Mouse (Mus musculus): ENCODE measurements at regions not wholly inside any gene's neighbourhood (a gene's known extent, or its start where the extent isn't known, plus 50 kb on each side); places are given as distances from the start of the nearest gene placed in this dataset.

DNA sequence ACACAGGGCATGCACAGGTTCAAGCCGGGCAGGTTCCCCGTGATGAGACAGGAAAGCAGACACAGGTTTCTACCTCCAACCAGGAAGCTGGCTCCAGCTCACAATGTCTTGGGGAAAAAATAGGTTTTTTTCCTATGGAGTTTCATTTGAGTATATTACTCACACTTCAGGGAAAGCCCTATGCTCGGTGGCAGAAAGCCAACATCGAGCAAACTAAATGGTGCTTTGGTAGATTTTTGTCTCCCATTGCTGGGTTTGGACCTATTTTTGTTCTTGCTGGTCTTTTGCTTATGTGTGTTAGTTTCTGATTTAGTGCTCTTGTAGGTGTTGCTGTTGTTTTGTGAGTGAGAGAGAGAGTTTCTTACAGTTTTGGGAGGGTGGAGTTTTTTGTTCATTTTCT, 160.9 kb downstream of the Rps12 start:
- TF ChIP-seq MAFK (IDR thresholded peaks at IDR 0.05; ENCODE audit: insufficient read depth, low read depth, low read length) (no peak), CHD2 (IDR thresholded peaks at IDR 0.05; ENCODE audit: low read depth, low read length) (no peak)
- H3K4me3 ChIP-seq (ENCODE audit: insufficient read depth in 1 of 2, low read depth in 1 of 2, low read length in 2 of 2, poor library complexity in 1 of 2, severe bottlenecking in 1 of 2) = no peak overlapping the region
- no peaks in the 10 kb centered on the region for H3K4me1 ChIP-seq (ENCODE audit: control insufficient read depth in 2 of 2, insufficient read depth in 2 of 2, low read length in 2 of 2, poor library complexity in 1 of 2)
- H3K9ac ChIP-seq (ENCODE audit: insufficient read depth, low read depth, low read length, poor library complexity, severe bottlenecking) = no peak overlapping the region
- no peak overlapping the region for H3K27ac ChIP-seq (ENCODE audit: insufficient read depth, low read depth, low read length, poor library complexity, severe bottlenecking)
- no peak for DNase-seq (ENCODE audit: low read depth, low spot score)
- no peaks in the 10 kb centered on the region for H3K36me3 ChIP-seq (ENCODE audit: control insufficient read depth, insufficient read depth, low read length, poor library complexity, severe bottlenecking)
- in situ Hi-C loops (cut with MboI; ENCODE audit: low sequenced_read_pairs in 2 of 2, unreplicated experiment in 2 of 2) = no loop called here
- H3K9me3 ChIP-seq (ENCODE audit: control insufficient read depth, insufficient read depth, low read depth, low read length) = no peaks in the 10 kb centered on the region

DNA sequence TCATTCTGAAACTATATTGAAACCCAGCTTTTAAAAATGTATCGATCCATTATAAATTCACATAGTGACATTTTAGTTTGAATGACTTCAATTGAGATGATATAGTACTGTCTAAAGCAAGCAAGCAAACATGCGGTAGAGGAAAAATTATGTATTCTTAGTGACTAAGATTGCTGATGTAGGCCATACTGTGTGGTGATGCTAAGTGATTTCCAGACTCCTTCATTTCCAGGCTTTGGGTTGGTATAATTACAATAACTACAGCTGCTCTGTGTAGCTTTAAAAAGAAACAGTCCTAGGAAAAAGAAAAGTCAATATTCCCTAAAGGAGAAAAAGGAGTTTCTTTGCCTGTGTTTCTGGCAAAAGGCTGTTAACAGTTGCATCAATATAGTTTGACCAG, 175.0 kb downstream of the Rps12 start:
- no peak for DNase-seq (ENCODE audit: low read depth, low spot score)
- TF ChIP-seq CHD2 (IDR thresholded peaks at IDR 0.05; ENCODE audit: low read depth, low read length) = no peak
- TF ChIP-seq ZNF384 (IDR thresholded peaks at IDR 0.05; ENCODE audit: low read depth, low read length) = no peak
- TF ChIP-seq MAFK (IDR thresholded peaks at IDR 0.05; ENCODE audit: insufficient read depth, low read depth, low read length) = no peak
- no peak for TF ChIP-seq HCFC1 (IDR thresholded peaks at IDR 0.05; ENCODE audit: borderline replicate concordance, insufficient read depth, low read length)
- TF ChIP-seq ZC3H11A (IDR thresholded peaks at IDR 0.05; ENCODE audit: borderline replicate concordance, low read depth, low read length) = no peak
- Histone ChIP-seq H3K4me1 (ENCODE audit: control insufficient read depth in 2 of 2, insufficient read depth in 2 of 2, low read length in 2 of 2, poor library complexity in 1 of 2) (no peaks in the 10 kb centered on the region), H3K9me3 (ENCODE audit: control insufficient read depth, insufficient read depth, low read depth, low read length) (no peaks in the 10 kb centered on the region), H3K36me3 (ENCODE audit: control insufficient read depth, insufficient read depth, low read length, poor library complexity, severe bottlenecking) (no peaks in the 10 kb centered on the region), H3K9ac (ENCODE audit: insufficient read depth, low read depth, low read length, poor library complexity, severe bottlenecking) (no peak overlapping the region), H3K4me3 (ENCODE audit: insufficient read depth in 1 of 2, low read depth in 1 of 2, low read length in 2 of 2, poor library complexity in 1 of 2, severe bottlenecking in 1 of 2) (no peak overlapping the region), H3K27ac (ENCODE audit: insufficient read depth, low read depth, low read length, poor library complexity, severe bottlenecking) (no peak overlapping the region)
- in situ Hi-C loops (cut with MboI; ENCODE audit: low sequenced_read_pairs in 2 of 2, unreplicated experiment in 2 of 2) = loop anchor here in 1 of 2 experiments (25.0 kb wide), 1 partner anchor 500 kb away; no protein-coding TSS in a partner anchor

DNA sequence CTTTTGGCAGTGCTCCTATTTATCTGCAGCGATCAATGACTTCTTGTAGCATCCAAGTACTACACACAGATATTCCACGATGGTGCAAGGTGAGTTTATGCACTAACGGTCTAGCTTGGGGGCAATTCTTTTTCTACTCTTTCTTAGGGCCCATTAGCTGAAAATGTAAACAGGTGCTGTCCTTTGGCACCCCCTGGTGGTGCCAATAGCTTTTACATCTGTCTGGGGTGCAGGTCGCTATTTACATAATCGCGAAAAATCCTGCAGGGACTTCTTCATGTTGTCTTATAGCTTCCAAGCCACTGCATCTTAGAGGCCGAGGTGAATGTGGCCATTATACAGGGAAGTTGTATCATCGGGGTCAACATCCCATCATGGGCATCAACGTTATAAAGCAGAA, 175.9 kb downstream of the Rps12 start:
- Histone ChIP-seq H3K9ac (ENCODE audit: insufficient read depth, low read depth, low read length, poor library complexity, severe bottlenecking) (no peak overlapping the region), H3K9me3 (ENCODE audit: control insufficient read depth, insufficient read depth, low read depth, low read length) (no peaks in the 10 kb centered on the region), H3K4me3 (ENCODE audit: insufficient read depth in 1 of 2, low read depth in 1 of 2, low read length in 2 of 2, poor library complexity in 1 of 2, severe bottlenecking in 1 of 2) (no peak overlapping the region), H3K36me3 (ENCODE audit: control insufficient read depth, insufficient read depth, low read length, poor library complexity, severe bottlenecking) (no peaks in the 10 kb centered on the region), H3K27ac (ENCODE audit: insufficient read depth, low read depth, low read length, poor library complexity, severe bottlenecking) (no peak overlapping the region), H3K4me1 (ENCODE audit: control insufficient read depth in 2 of 2, insufficient read depth in 2 of 2, low read length in 2 of 2, poor library complexity in 1 of 2) (no peaks in the 10 kb centered on the region)
- in situ Hi-C loops (cut with MboI; ENCODE audit: low sequenced_read_pairs in 2 of 2, unreplicated experiment in 2 of 2) = loop anchor here in 1 of 2 experiments (25.0 kb wide), 1 partner anchor 499 kb away; no protein-coding TSS in a partner anchor
- TF ChIP-seq ZNF384 (IDR thresholded peaks at IDR 0.05; ENCODE audit: low read depth, low read length) (no peak), MAFK (IDR thresholded peaks at IDR 0.05; ENCODE audit: insufficient read depth, low read depth, low read length) (no peak), ZC3H11A (IDR thresholded peaks at IDR 0.05; ENCODE audit: borderline replicate concordance, low read depth, low read length) (peak; percentile 92)
- DNase-seq (ENCODE audit: low read depth, low spot score) = peak; percentile 59

DNA sequence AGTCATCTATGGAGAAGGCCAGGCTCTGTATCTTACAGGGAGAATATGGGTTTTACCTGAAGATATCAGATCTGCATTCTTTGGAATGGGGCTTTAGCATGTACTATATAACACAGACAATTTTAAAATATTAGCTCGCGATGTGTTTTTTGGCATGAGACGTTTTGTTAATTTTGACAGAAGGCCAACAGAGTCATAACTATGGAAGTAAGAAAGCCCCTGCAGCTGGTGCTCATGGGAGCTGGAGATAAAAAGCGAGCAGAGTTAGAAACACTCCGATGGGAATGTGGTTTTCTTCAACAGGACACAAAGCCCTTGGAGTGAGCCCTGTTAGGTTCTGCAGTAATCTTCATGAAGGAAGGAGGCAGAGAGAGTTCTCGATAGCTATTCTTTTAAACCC, 176.6 kb downstream of the Rps12 start:
- TF ChIP-seq CHD2 (IDR thresholded peaks at IDR 0.05; ENCODE audit: low read depth, low read length) = no peak
- no peak for TF ChIP-seq ZC3H11A (IDR thresholded peaks at IDR 0.05; ENCODE audit: borderline replicate concordance, low read depth, low read length)
- TF ChIP-seq HCFC1 (IDR thresholded peaks at IDR 0.05; ENCODE audit: borderline replicate concordance, insufficient read depth, low read length) = no peak
- no peak for TF ChIP-seq MAFK (IDR thresholded peaks at IDR 0.05; ENCODE audit: insufficient read depth, low read depth, low read length)
- TF ChIP-seq ZNF384 (IDR thresholded peaks at IDR 0.05; ENCODE audit: low read depth, low read length) = no peak
- H3K9ac ChIP-seq (ENCODE audit: insufficient read depth, low read depth, low read length, poor library complexity, severe bottlenecking) = no peak overlapping the region
- no peak overlapping the region for H3K27ac ChIP-seq (ENCODE audit: insufficient read depth, low read depth, low read length, poor library complexity, severe bottlenecking)
- in situ Hi-C loops (cut with MboI; ENCODE audit: low sequenced_read_pairs in 2 of 2, unreplicated experiment in 2 of 2) = loop anchor here in 1 of 2 experiments (25.0 kb wide), 1 partner anchor 498 kb away; no protein-coding TSS in a partner anchor
- no peak overlapping the region for H3K4me3 ChIP-seq (ENCODE audit: insufficient read depth in 1 of 2, low read depth in 1 of 2, low read length in 2 of 2, poor library complexity in 1 of 2, severe bottlenecking in 1 of 2)
- no peaks in the 10 kb centered on the region for H3K4me1 ChIP-seq (ENCODE audit: control insufficient read depth in 2 of 2, insufficient read depth in 2 of 2, low read length in 2 of 2, poor library complexity in 1 of 2)
- no peaks in the 10 kb centered on the region for H3K36me3 ChIP-seq (ENCODE audit: control insufficient read depth, insufficient read depth, low read length, poor library complexity, severe bottlenecking)
- H3K9me3 ChIP-seq (ENCODE audit: control insufficient read depth, insufficient read depth, low read depth, low read length) = no peaks in the 10 kb centered on the region
- no peak for DNase-seq (ENCODE audit: low read depth, low spot score)

DNA sequence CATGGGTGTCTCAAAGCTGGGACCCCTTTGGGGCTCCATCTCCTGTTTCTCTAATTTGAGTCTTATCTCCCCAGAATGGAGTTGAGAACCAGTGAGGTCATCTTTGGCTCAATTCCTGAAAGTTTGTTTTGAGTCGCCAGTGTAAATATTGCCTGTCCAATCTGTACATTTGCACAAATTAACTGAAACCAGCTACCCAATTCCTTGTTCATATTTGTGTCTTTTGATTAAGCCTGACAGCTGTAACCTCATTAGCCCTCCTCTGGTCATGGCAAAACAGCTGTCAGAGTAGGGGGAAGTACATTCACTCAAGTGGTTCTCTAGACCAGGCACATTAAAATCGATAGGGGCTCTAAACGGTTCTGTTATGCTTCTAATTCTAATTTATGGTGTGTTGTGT, 177.0 kb downstream of the Rps12 start:
- no peaks in the 10 kb centered on the region for H3K36me3 ChIP-seq (ENCODE audit: control insufficient read depth, insufficient read depth, low read length, poor library complexity, severe bottlenecking)
- no peak for DNase-seq (ENCODE audit: low read depth, low spot score)
- no peaks in the 10 kb centered on the region for H3K9me3 ChIP-seq (ENCODE audit: control insufficient read depth, insufficient read depth, low read depth, low read length)
- TF ChIP-seq ZC3H11A (IDR thresholded peaks at IDR 0.05; ENCODE audit: borderline replicate concordance, low read depth, low read length) (no peak), HCFC1 (IDR thresholded peaks at IDR 0.05; ENCODE audit: borderline replicate concordance, insufficient read depth, low read length) (no peak), MAFK (IDR thresholded peaks at IDR 0.05; ENCODE audit: insufficient read depth, low read depth, low read length) (no peak), ZNF384 (IDR thresholded peaks at IDR 0.05; ENCODE audit: low read depth, low read length) (no peak), CHD2 (IDR thresholded peaks at IDR 0.05; ENCODE audit: low read depth, low read length) (no peak)
- H3K27ac ChIP-seq (ENCODE audit: insufficient read depth, low read depth, low read length, poor library complexity, severe bottlenecking) = no peak overlapping the region
- in situ Hi-C loops (cut with MboI; ENCODE audit: low sequenced_read_pairs in 2 of 2, unreplicated experiment in 2 of 2) = loop anchor here in 1 of 2 experiments (25.0 kb wide), 1 partner anchor 498 kb away; no protein-coding TSS in a partner anchor
- no peak overlapping the region for H3K9ac ChIP-seq (ENCODE audit: insufficient read depth, low read depth, low read length, poor library complexity, severe bottlenecking)
- H3K4me1 ChIP-seq (ENCODE audit: control insufficient read depth in 2 of 2, insufficient read depth in 2 of 2, low read length in 2 of 2, poor library complexity in 1 of 2) = no peaks in the 10 kb centered on the region
- no peak overlapping the region for H3K4me3 ChIP-seq (ENCODE audit: insufficient read depth in 1 of 2, low read depth in 1 of 2, low read length in 2 of 2, poor library complexity in 1 of 2, severe bottlenecking in 1 of 2)

All from ES-E14 (cell line).